Mouse (Mus musculus) heart, embryonic 13.5 days (tissue): ENCODE measurements around the gene Adora3. TPM values are rescaled to one million over a fixed set of nuclear protein-coding genes. Genes with fewer than 3 reads are reported as not detected.
A peak's percentile ranks its signal among the peaks of the same experiment; 100 is the strongest.

ENCODE experiments used
- ATAC-seq: fragments of 200-750 bp; cut with Nextera tagmentation; 2 replicates; pipeline ENCODE4 v1.8.0; 2017; ENCODE audit warnings: moderate TSS enrichment; ENCODE audit not compliant: insufficient number of reproducible peaks, low FRiP score, low TSS enrichment; ENCODE audit errors: extremely low read depth
- H3K27ac ChIP-seq: fragments of 300-500 bp; sonication (generic); replicated peaks from 2 replicates; pipeline ENCODE4 v1.5.1; 2015; ENCODE audit warnings: moderate library complexity, mild to moderate bottlenecking, inconsistent platforms
- H3K27me3 ChIP-seq: fragments of 300-500 bp; sonication (generic); replicated peaks from 2 replicates; pipeline ENCODE4 v1.6.1; 2015; ENCODE audit warnings: mild to moderate bottlenecking, inconsistent platforms
- H3K36me3 ChIP-seq: fragments of 300-500 bp; sonication (generic); 2 replicates; pipeline ENCODE4 v1.6.1; 2015; ENCODE audit warnings: mild to moderate bottlenecking, inconsistent platforms
- H3K4me1 ChIP-seq: fragments of 300-500 bp; sonication (generic); 2 replicates; pipeline ENCODE4 v1.6.1; 2015; ENCODE audit warnings: inconsistent platforms
- H3K4me2 ChIP-seq: fragments of 300-500 bp; sonication (generic); 2 replicates; pipeline ENCODE4 v1.6.1; 2015; ENCODE audit warnings: inconsistent platforms, mild to moderate bottlenecking, moderate library complexity
- H3K4me3 ChIP-seq: fragments of 300-500 bp; sonication (generic); 2 replicates; pipeline ENCODE4 v1.5.1; 2015; ENCODE audit warnings: moderate library complexity, mild to moderate bottlenecking, inconsistent platforms
- H3K9ac ChIP-seq: fragments of 300-500 bp; sonication (generic); 2 replicates; pipeline ENCODE4 v1.6.1; 2015; ENCODE audit warnings: inconsistent platforms, mild to moderate bottlenecking, moderate library complexity
- H3K9me3 ChIP-seq: fragments of 300-500 bp; sonication (generic); 2 replicates; pipeline ENCODE4 v1.6.1; 2016; ENCODE audit warnings: inconsistent platforms
- WGBS: fragments of 180-500 bp; shearing (Covaris S2); methylation state at CpG from one replicate; pipeline ENCODE4 v1.1.7; 2015; ENCODE audit warnings: mixed read lengths; 5-methylcytosine and 5-hydroxymethylcytosine counted together
- polyA plus RNA-seq: library from polyadenylated mRNA; unstranded; fragments of >200 nt; fragmentation: Nextera tagmentation; extraction: Ambion mirVana; gene quantifications from 2 replicates; pipeline ENCODE4 v1.2.1, GENCODE M21; 2015

Gene Adora3
- polyA plus RNA-seq = 0.11 and 0.17 TPM in 2 replicates

DNA sequence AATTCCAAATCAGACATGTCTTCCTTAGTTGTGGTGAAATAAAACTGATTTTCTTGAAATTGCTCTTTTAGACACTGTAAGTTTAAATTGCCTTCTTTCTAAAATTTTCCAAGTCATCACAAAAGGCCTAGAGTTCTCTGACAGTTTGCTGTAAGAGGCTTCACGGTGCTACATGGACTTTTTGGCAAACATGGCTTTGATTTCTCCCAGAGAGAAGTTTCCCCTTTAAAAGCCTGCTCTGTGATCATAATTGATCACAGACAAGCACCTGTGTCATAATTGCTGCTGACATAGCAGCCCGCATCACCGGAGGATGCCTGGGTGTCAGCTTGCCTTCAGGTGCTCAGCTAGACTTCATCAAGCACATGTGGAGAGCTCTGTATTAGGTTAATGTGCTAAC lies at the start of gene Adora3, which contains the start of gene Tmigd3:
Gene Adora3 (plus strand): TSS at position 301 of the 400 bp plus-strand sequence.
Gene Tmigd3 (plus strand): TSS at position 346 of the 400 bp plus-strand sequence.
- peaks cover 28% of the 10 kb centered on the region for H3K4me1 ChIP-seq
- no peak within 1 kb of the TSS for H3K4me3 ChIP-seq
- 0 out of 2 replicates have a peak within 1 kb of the TSS, but pooled peaks have one; percentile 7 for H3K9ac ChIP-seq
- H3K27ac ChIP-seq = no peak within 1 kb of the TSS
- H3K36me3 ChIP-seq = no peaks in the 10 kb centered on the region
- ATAC-seq = no peak
- WGBS = 88% methylated on average over 3 of the region's 3 CpGs
- peak within 1 kb of the TSS; percentile 45 for H3K4me2 ChIP-seq
- no peaks in the 10 kb centered on the region for H3K9me3 ChIP-seq
- peaks cover under 1% of the 10 kb centered on the region; the same call in 1 of the 2 replicates for H3K27me3 ChIP-seq

DNA sequence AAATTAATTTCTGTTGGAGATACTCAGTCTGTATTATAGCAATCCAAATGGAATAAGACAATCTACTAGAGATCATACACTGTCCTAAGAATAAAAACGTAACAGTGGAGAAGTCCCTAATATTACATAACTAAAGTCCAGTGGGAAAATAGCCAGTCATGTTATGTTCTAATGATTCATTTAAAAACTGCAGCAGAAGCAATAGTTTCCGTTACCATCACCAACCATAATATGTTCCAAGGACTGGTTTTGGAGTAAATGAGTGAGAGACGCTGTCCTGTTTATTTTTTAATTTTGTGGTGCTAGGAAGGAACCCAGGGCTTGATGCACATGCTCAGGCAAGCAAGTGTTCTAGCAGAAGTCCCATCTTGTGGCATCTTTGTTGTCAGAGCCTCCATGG lies 49.2 kb upstream of the Adora3 start:
- no peak for ATAC-seq
- H3K27ac ChIP-seq = no peak overlapping the region
- no peak overlapping the region for H3K4me2 ChIP-seq
- no peak overlapping the region for H3K4me3 ChIP-seq
- H3K36me3 ChIP-seq = no peaks in the 10 kb centered on the region
- H3K9me3 ChIP-seq = no peaks in the 10 kb centered on the region
- H3K9ac ChIP-seq = no peak overlapping the region
- peaks cover 63% of the 10 kb centered on the region for H3K27me3 ChIP-seq
- peaks cover 45% of the 10 kb centered on the region for H3K4me1 ChIP-seq
- WGBS = 85% methylated on average over 3 of the region's 3 CpGs

DNA sequence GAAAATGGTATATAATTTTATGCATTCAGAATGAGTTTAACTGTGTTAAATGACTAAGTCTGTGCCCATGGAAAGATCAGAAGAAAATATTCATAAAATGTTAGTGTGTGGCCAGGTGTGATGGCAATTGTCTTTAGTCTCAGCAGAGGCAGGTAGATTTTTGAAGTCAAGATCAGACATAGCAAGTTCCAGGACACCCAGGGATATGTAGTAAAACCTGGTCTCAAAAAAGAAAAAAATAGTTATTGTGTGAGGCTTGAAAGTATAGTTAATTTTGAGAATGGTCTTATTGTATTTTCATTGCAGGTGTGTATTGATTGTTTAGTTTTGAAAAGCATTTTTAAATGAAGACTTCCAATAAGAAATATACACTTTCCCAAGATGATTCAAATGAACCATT lies 47.0 kb upstream of the Adora3 start:
- Histone ChIP-seq H3K36me3 (no peaks in the 10 kb centered on the region), H3K9ac (no peak overlapping the region), H3K27me3 (peaks cover 44% of the 10 kb centered on the region), H3K9me3 (no peaks in the 10 kb centered on the region), H3K4me1 (peaks cover 28% of the 10 kb centered on the region), H3K4me2 (no peak overlapping the region), H3K27ac (no peak overlapping the region), H3K4me3 (no peak overlapping the region)
- ATAC-seq = no peak

DNA sequence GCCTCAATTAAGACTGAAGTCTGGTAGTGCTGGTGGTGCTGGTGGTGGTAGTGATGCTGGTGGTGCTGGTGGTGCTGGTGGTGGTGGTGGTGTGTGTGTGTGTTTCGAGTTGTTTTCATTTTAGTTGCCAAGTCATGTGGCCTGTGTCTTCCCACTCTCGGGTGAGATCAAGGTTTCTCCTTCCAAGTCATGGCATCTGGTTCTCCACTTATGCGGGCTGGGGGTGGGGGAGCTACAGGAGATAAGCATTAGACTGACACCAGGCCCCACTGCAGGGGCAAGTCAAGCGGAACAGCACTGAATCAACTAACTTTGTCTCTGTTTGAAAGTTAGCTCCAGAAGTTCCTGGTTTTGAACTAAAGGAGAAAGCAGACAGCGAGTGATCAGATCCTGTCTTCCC lies 46.6 kb upstream of the Adora3 start:
- Histone ChIP-seq H3K27me3 (peaks cover 39% of the 10 kb centered on the region), H3K4me1 (peaks cover 24% of the 10 kb centered on the region), H3K36me3 (no peaks in the 10 kb centered on the region), H3K9ac (no peak overlapping the region), H3K4me3 (no peak overlapping the region), H3K4me2 (no peak overlapping the region), H3K9me3 (no peaks in the 10 kb centered on the region), H3K27ac (no peak overlapping the region)
- ATAC-seq = no peak
- 29% methylated on average over 5 of the region's 5 CpGs for WGBS

DNA sequence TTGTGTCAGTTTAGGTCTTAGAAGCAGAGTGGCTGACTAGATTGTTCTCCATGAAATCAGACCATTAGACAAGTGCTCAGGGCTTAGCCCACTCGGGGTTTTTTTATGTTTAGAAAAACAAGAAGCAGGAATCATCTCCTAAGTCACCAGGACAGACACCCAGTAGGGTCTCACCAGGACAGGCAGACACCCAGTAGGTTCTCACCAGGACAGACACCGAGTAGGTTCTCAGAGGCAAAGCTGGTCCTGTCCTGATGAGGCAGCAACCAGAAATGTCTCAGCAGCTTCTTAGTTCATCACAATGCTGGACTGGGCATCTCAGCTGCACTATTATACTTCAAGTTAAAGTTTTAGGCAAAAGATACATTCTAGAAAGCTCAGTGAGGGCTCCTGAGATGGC lies 46.0 kb upstream of the Adora3 start:
- no peaks in the 10 kb centered on the region for H3K9me3 ChIP-seq
- H3K27ac ChIP-seq = no peak overlapping the region
- peaks cover 33% of the 10 kb centered on the region for H3K27me3 ChIP-seq
- H3K36me3 ChIP-seq = no peaks in the 10 kb centered on the region
- ATAC-seq = no peak
- no peak overlapping the region for H3K4me2 ChIP-seq
- H3K4me1 ChIP-seq = peaks cover 24% of the 10 kb centered on the region
- no peak overlapping the region for H3K9ac ChIP-seq
- no peak overlapping the region for H3K4me3 ChIP-seq
- 47% methylated on average over 2 of the region's 2 CpGs for WGBS

DNA sequence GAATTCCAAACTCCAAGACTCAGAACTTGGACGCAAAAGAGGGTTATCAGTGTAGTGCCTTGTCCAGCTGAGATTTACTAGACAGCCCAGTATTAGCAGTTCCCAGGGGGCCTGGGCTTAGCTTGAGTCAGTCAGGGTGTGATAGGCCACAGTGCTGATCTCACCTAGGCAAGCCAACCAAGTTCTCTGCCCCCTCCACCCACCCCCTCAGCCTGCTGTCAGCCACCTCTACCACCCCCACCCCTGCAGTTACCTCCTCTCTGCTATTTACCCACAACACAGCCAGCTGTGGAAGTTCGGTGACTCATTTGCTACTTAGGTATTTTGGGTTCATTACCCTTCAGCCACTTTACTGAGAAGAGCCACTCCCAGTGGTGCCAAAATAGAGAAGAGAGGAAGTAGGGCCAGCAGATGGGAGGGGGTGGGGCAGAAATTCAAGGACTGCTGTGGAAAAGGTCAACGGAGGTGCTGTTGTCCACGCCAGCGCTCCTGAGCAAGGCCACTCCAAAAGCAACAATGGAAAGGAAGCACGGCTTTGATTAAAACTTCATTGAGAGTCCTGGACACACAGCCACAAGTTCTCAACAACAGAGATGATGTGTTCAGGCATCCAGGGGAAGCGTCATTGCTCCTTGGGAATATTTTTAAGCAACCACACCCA lies 45.0 kb upstream of the Adora3 start:
- H3K4me2 ChIP-seq = no peak overlapping the region
- no peak for ATAC-seq
- H3K9me3 ChIP-seq = no peaks in the 10 kb centered on the region
- H3K9ac ChIP-seq = no peak overlapping the region
- 28% methylated on average over 7 of the region's 7 CpGs for WGBS
- peaks cover 24% of the 10 kb centered on the region for H3K4me1 ChIP-seq
- H3K27ac ChIP-seq = peak overlapping the region; percentile 48
- no peaks in the 10 kb centered on the region for H3K36me3 ChIP-seq
- H3K4me3 ChIP-seq = no peak overlapping the region
- H3K27me3 ChIP-seq = peaks cover 24% of the 10 kb centered on the region

DNA sequence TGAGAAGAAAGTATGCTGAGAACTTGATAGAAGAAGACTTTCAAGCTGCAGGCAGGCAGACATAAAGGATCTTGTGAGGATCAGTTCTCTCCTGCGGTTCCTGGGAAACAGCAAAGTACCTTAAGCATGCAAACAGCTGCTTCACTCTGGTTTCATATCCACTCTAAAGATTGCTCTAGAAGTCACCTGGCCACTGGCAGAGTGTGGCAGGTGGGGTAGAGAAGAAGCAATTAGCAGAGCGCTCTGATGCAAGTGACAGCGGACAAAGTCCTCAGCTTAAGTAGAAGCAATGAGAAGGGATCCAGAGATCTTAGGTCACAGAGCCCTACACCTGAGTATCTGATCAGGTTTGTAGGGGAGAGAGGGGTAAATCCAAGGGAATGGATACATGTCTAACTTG lies 39.1 kb upstream of the Adora3 start:
- ATAC-seq = no peak
- no peak overlapping the region for H3K4me2 ChIP-seq
- no peak overlapping the region for H3K27ac ChIP-seq
- peaks cover 8% of the 10 kb centered on the region for H3K27me3 ChIP-seq
- H3K4me1 ChIP-seq = no peaks in the 10 kb centered on the region
- H3K9ac ChIP-seq = no peak overlapping the region
- WGBS = 89% methylated on average over 3 of the region's 3 CpGs
- no peaks in the 10 kb centered on the region for H3K9me3 ChIP-seq
- H3K36me3 ChIP-seq = no peaks in the 10 kb centered on the region
- H3K4me3 ChIP-seq = no peak overlapping the region

DNA sequence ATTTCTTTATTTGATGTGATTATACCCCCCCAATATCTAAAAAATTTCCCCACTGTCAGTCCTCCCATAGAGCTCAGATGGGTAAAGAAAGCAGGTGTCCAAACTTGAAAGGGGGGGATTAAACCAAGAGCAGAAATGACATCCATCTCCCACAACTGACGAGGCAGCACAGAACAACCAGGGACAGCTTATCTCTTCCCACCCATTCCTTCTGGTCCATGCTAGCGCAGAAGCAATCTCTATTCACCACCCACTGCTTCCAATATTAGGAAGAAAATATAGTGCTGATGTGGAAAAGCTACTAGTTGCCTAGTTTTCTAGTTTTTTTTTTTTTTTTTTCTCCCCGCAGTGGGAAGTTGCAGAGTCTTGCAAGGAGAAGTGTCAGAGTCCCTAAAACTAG lies 34.8 kb upstream of the Adora3 start:
- Histone ChIP-seq H3K36me3 (no peaks in the 10 kb centered on the region), H3K4me3 (no peak overlapping the region), H3K4me2 (no peak overlapping the region), H3K9me3 (no peaks in the 10 kb centered on the region), H3K27me3 (peaks cover 14% of the 10 kb centered on the region), H3K27ac (no peak overlapping the region), H3K9ac (no peak overlapping the region), H3K4me1 (no peaks in the 10 kb centered on the region)
- ATAC-seq = no peak
- 45% methylated on average over 3 of the region's 3 CpGs for WGBS

DNA sequence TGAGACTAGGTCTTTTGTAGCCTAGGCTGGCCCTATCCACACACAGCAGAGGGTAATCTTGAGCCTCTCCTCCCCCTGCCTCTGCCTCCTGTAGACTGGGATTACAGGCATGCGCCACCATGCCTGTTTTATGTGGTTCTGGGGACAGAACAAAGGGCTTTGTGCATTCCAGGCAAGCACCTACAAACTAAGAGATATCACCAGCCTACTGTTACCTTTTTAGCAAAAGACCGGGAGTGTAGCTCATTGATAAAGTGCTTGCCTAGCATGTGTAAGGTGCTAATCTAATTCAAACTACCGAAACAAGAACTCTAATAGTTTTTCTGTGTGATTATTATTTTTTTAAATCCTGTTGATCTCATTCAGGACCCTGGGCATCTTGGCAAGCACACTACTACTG lies 33.8 kb upstream of the Adora3 start:
- Histone ChIP-seq H3K4me1 (no peaks in the 10 kb centered on the region), H3K36me3 (no peaks in the 10 kb centered on the region), H3K27ac (no peak overlapping the region), H3K9me3 (no peaks in the 10 kb centered on the region), H3K9ac (no peak overlapping the region), H3K4me2 (no peak overlapping the region), H3K27me3 (peaks cover 15% of the 10 kb centered on the region; the same call in 1 of the 2 replicates), H3K4me3 (no peak overlapping the region)
- 70% methylated on average over 3 of the region's 3 CpGs for WGBS
- no peak for ATAC-seq

DNA sequence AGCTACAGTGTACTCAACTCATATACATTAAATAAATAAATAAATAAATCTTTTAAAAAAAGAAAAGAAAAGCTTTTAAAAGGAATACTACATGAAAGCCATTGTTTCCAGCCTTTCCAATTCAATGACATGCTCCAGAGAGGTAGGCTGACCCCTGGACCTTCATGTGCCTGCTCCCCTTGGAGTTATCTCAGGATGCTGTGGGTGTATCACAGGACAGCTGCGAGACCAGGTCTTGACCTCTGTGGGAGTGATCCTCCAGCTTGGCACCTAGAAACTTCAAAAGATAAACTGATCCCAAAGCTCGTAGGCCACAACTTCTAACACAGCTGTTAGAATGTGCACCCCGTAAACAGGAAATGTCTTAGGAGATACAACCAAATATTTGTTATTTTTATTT lies 32.0 kb upstream of the Adora3 start:
- WGBS = 64% methylated on average over 3 of the region's 3 CpGs
- Histone ChIP-seq H3K4me3 (no peak overlapping the region), H3K27ac (no peak overlapping the region), H3K4me1 (no peaks in the 10 kb centered on the region), H3K36me3 (no peaks in the 10 kb centered on the region), H3K27me3 (peaks cover 29% of the 10 kb centered on the region), H3K9ac (no peak overlapping the region), H3K9me3 (no peaks in the 10 kb centered on the region), H3K4me2 (no peak overlapping the region)
- ATAC-seq = no peak

DNA sequence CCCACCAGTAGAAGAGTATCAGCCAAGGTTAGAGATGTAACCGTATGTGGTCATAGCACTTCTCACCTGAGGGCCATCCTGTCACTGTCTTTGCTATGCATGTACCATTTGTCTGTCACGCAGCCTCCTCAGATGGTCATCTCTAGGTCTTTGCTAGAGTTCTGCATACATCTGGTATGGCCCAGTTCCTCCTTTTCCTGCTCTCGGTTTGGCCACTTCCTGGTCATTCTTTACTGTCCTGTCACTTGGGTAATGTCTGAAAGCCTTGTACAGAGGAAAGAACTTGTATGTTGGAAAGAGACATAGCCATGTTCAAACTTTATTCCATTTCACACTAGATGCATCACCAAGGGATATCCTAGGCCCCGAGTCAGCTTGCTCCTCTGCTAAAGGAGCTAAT lies 30.8 kb upstream of the Adora3 start:
- Histone ChIP-seq H3K4me1 (no peaks in the 10 kb centered on the region), H3K9ac (no peak overlapping the region), H3K4me3 (no peak overlapping the region), H3K9me3 (no peaks in the 10 kb centered on the region), H3K4me2 (no peak overlapping the region), H3K36me3 (no peaks in the 10 kb centered on the region), H3K27me3 (peaks cover 29% of the 10 kb centered on the region), H3K27ac (no peak overlapping the region)
- 75% methylated on average over 4 of the region's 4 CpGs for WGBS
- no peak for ATAC-seq

DNA sequence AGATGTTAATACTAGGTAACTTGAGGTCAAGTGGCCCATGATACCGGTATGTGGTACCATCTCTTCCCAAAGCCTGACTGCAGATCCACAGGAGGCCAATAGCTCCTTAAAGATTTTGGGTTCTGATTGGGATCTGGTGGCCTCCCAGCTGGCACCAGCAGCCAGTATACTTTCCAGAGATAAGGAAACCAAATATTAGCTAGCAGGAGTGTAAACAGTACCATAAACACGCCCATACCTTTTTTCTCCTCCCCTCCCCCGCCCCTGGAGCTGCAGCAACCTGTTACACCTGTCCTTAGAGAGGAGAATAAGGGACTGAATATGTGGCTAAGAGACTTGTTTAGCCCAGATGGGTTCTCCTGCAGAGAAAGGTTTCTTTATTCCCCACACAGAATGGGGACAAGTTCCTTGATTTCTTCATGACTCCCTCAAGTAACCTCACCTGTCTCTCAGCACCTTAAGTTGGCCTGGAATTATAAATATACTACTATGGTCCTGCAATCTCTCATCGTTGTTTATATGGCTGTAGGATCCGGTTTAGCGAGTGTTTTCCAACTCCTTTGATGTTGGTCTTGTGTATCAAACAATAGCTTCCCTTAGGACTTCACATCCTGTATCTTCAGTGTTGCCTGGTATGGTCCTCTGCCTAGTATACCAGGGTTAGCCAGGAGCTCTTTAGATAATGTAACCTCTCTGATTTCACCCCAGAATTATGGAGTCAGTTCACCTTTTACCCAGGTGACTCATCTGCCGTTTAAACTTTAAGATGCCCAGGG lies 24.2 kb upstream of the Adora3 start:
- no peak for ATAC-seq
- Histone ChIP-seq H3K4me2 (no peak overlapping the region), H3K9me3 (no peaks in the 10 kb centered on the region), H3K9ac (no peak overlapping the region), H3K4me3 (no peak overlapping the region), H3K27ac (no peak overlapping the region), H3K36me3 (no peaks in the 10 kb centered on the region), H3K4me1 (no peaks in the 10 kb centered on the region), H3K27me3 (peaks cover 25% of the 10 kb centered on the region)
- 50% methylated on average over 7 of the region's 7 CpGs for WGBS
